Mouse (Mus musculus) hindbrain, embryonic 11.5 days (tissue): Measurements from ENCODE around the gene Chchd3. TPM values are rescaled to one million over a fixed set of nuclear protein-coding genes. Genes with fewer than 3 reads are reported as not detected.

Experiments used
- ATAC-seq: fragments of 200-750 bp; cut with Nextera tagmentation; 2 replicates; pipeline ENCODE4 v1.8.0; 2017; ENCODE audit warnings: mild to moderate bottlenecking, moderate TSS enrichment, moderate library complexity; ENCODE audit not compliant: low FRiP score
- DNase-seq: peaks from one replicate; pipeline ENCODE4 v3.0.0-alpha.2; 2015; ENCODE audit warnings: low spot score
- H3K27ac ChIP-seq: fragments of 300-500 bp; sonication (generic); 2 replicates; pipeline ENCODE4 v1.5.1; 2014; ENCODE audit warnings: mild to moderate bottlenecking, low read depth, low read length
- H3K27me3 ChIP-seq: fragments of 300-500 bp; sonication (generic); 2 replicates; pipeline ENCODE4 v1.6.1; 2014; ENCODE audit warnings: mild to moderate bottlenecking, low read length, moderate library complexity, mixed read lengths; ENCODE audit not compliant: control insufficient read depth, insufficient read depth
- H3K36me3 ChIP-seq: fragments of 300-500 bp; sonication (generic); 2 replicates; pipeline ENCODE4 v1.6.1; 2014; ENCODE audit warnings: mild to moderate bottlenecking, low read length, moderate library complexity, mixed read lengths; ENCODE audit not compliant: control insufficient read depth, insufficient read depth
- H3K4me1 ChIP-seq: fragments of 300-500 bp; sonication (generic); replicated peaks from 2 replicates; pipeline ENCODE4 v1.6.1; 2014; ENCODE audit warnings: low read length, mixed read lengths; ENCODE audit not compliant: control insufficient read depth, insufficient read depth
- H3K4me2 ChIP-seq: fragments of 300-500 bp; sonication (generic); replicated peaks from 2 replicates; pipeline ENCODE4 v1.6.1; 2014; ENCODE audit warnings: mild to moderate bottlenecking, low read depth, low read length
- H3K4me3 ChIP-seq: fragments of 300-500 bp; sonication (generic); 2 replicates; pipeline ENCODE4 v1.5.1; 2014; ENCODE audit warnings: low read depth, low read length
- H3K9ac ChIP-seq: fragments of 300-500 bp; sonication (generic); 2 replicates; pipeline ENCODE4 v1.6.1; 2014; ENCODE audit warnings: low read depth, low read length
- H3K9me3 ChIP-seq: fragments of 300-500 bp; sonication (generic); 2 replicates; pipeline ENCODE4 v1.6.1; 2016; ENCODE audit warnings: low read length; ENCODE audit not compliant: control insufficient read depth
- WGBS: fragments of 180-500 bp; shearing (Covaris S2); extraction: QIAGEN DNeasy Blood & Tissue Kit; methylation state at CpG from one replicate; pipeline ENCODE4 v1.1.7; 2014; 5-methylcytosine and 5-hydroxymethylcytosine counted together
- polyA plus RNA-seq: library from polyadenylated mRNA; unstranded; fragments of >200 nt; fragmentation: Nextera tagmentation; extraction: Ambion mirVana; gene quantifications from 2 replicates; pipeline ENCODE4 v1.2.1, GENCODE M21; 2014

Gene Chchd3
- polyA plus RNA-seq, 1 experiment from 2014 or later = 141 TPM

DNA sequence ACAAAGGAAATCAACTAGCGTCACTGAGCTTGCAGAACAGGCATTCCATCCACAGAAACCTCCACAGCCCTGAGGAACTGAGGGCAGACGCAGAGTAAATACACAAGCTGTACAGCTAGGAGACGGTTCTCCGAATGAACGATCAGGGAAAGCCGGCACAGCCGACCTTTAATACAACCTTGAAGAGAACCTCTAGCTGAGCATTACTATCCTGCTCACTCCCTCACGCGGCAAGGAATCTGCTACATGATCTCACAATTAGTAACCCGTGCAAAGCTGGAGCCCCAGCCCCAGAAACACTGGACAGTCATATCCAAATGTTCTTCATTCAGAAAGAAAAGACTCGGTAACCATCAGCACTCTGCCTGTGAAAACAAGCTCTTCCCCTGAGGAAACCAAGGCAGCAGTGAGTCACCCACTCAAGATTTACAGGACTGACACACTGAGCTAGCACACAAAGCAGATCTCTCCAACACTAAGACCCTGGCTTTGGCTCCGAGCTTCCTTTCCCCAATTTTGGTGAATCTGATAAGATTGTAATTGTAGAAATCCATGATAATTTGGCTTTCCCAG is 69.9 kb downstream of the Chchd3 start:
- no peak for ATAC-seq
- H3K27me3 ChIP-seq = no peaks in the 10 kb centered on the region
- no peak overlapping the region for H3K4me3 ChIP-seq
- H3K9ac ChIP-seq = no peak overlapping the region
- no peaks in the 10 kb centered on the region for H3K4me1 ChIP-seq
- H3K36me3 ChIP-seq = no peaks in the 10 kb centered on the region
- whole genome bisulfite sequencing = 74% methylated on average over 12 of the region's 12 CpGs
- no peak overlapping the region for H3K4me2 ChIP-seq
- DNase-seq = no peak
- H3K9me3 ChIP-seq = no peaks in the 10 kb centered on the region
- H3K27ac ChIP-seq = no peak overlapping the region

DNA sequence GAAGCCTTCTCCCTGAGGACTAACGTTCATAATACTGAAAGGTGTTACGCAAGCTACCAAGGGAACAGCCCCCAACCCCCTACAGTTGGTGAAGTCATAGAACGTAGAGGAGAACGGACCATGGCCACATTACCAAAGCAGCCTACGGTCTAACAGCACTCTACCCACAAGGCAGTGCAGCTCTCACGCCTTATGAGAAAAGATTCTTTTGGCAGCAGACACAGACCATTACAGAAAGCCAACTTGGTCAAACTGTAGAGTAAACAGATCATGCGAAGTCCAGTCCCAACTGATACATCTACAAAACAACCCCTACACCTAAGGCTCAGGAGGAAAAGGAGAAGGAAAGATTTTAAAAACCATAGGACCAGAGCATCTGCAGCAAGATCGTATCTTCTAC is 71.5 kb downstream of the Chchd3 start:
- no peaks in the 10 kb centered on the region for H3K27me3 ChIP-seq
- no peaks in the 10 kb centered on the region for H3K36me3 ChIP-seq
- no peak overlapping the region for H3K9ac ChIP-seq
- DNase-seq = no peak
- 93% methylated on average over 8 of the region's 8 CpGs for WGBS
- H3K9me3 ChIP-seq = no peaks in the 10 kb centered on the region
- no peak for ATAC-seq
- no peaks in the 10 kb centered on the region for H3K4me1 ChIP-seq
- no peak overlapping the region for H3K27ac ChIP-seq
- H3K4me3 ChIP-seq = no peak overlapping the region
- no peak overlapping the region for H3K4me2 ChIP-seq

- Histone ChIP-seq H3K9ac (no peak overlapping the region), H3K27me3 (no peaks in the 10 kb centered on the region), H3K4me2 (no peak overlapping the region), H3K4me1 (no peaks in the 10 kb centered on the region), H3K27ac (no peak overlapping the region), H3K9me3 (no peaks in the 10 kb centered on the region), H3K4me3 (no peak overlapping the region), H3K36me3 (no peaks in the 10 kb centered on the region)
- WGBS = 85% methylated on average over 5 of the region's 5 CpGs
- ATAC-seq = no peak
- no peak for DNase-seq
These were observed 76.2 kb downstream of the Chchd3 start for GRCm38 (mm10) chr6:32983876-32984275.

- no peaks in the 10 kb centered on the region for H3K27me3 ChIP-seq
- no peak overlapping the region for H3K9ac ChIP-seq
- DNase-seq (no peak), ATAC-seq (no peak)
- no peak overlapping the region for H3K27ac ChIP-seq
- no peaks in the 10 kb centered on the region for H3K4me1 ChIP-seq
- H3K4me3 ChIP-seq = no peak overlapping the region
- H3K9me3 ChIP-seq = no peaks in the 10 kb centered on the region
- 87% methylated on average over 11 of the region's 11 CpGs for WGBS
- no peak overlapping the region for H3K4me2 ChIP-seq
- H3K36me3 ChIP-seq = no peaks in the 10 kb centered on the region
These were observed 78.8 kb downstream of the Chchd3 start for GRCm38 (mm10) chr6:32981253-32981652.

DNA sequence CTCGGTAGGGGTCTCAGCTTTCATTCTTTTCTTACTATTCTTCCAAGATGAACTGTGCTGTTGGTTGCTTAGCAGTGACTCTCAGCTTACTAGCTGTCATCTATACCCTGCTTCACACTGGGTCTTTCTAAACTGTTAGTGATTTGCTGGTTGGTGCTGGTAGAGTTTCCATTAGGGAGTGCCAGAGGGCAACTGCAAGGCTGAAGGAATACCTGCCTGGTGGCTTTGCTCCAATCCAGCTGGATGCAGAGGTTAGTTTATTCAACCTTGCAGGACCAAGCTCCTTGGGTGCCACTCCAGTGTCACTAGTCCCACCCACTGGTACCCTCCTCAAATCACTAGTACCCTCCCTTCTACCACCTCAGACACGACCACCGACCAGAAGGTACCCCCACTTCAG is 81.2 kb downstream of the Chchd3 start:
- H3K4me3 ChIP-seq = no peak overlapping the region
- no peaks in the 10 kb centered on the region for H3K36me3 ChIP-seq
- no peaks in the 10 kb centered on the region for H3K4me1 ChIP-seq
- 97% methylated on average over 3 of the region's 3 CpGs for WGBS
- H3K9me3 ChIP-seq = no peaks in the 10 kb centered on the region
- DNase-seq (no peak), ATAC-seq (no peak)
- H3K4me2 ChIP-seq = no peak overlapping the region
- no peak overlapping the region for H3K9ac ChIP-seq
- no peak overlapping the region for H3K27ac ChIP-seq
- H3K27me3 ChIP-seq = no peaks in the 10 kb centered on the region

DNA sequence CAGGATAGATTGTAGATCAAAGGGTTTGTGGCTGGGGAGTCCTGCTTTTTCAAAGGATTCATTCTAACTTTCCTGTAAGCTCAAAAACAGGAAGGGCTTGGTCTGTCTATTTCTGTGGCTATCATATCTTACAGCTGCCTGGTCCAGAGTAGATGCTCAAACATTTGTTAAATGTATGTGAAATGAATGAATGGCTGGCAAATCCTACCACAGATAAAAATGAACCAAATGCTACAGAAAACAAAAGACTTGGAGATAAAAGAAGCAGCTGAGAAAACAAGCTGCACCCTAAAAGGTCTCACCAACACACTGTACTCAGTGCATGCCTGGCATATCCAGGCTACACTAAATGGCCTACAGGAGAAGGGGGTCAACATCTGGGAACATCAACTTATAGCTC is 88.1 kb downstream of the Chchd3 start:
- Histone ChIP-seq H3K9me3 (no peaks in the 10 kb centered on the region), H3K9ac (no peak overlapping the region), H3K27ac (no peak overlapping the region), H3K27me3 (no peaks in the 10 kb centered on the region), H3K4me2 (no peak overlapping the region), H3K4me1 (no peaks in the 10 kb centered on the region), H3K36me3 (no peaks in the 10 kb centered on the region), H3K4me3 (no peak overlapping the region)
- ATAC-seq (no peak), DNase-seq (no peak)

GRCm38 (mm10) chr6:32968971-32969370 is 91.1 kb downstream of the Chchd3 start:
- no peak overlapping the region for H3K9ac ChIP-seq
- no peak overlapping the region for H3K4me3 ChIP-seq
- no peaks in the 10 kb centered on the region for H3K9me3 ChIP-seq
- no peaks in the 10 kb centered on the region for H3K27me3 ChIP-seq
- no peaks in the 10 kb centered on the region for H3K36me3 ChIP-seq
- DNase-seq (no peak), ATAC-seq (no peak)
- H3K27ac ChIP-seq = no peak overlapping the region
- 77% methylated on average over 2 of the region's 2 CpGs for WGBS
- no peak overlapping the region for H3K4me2 ChIP-seq
- no peaks in the 10 kb centered on the region for H3K4me1 ChIP-seq

GRCm38 (mm10) chr6:32962048-32962447 is 98.0 kb downstream of the Chchd3 start:
- H3K9ac ChIP-seq = no peak overlapping the region
- no peaks in the 10 kb centered on the region for H3K4me1 ChIP-seq
- ATAC-seq (no peak), DNase-seq (no peak)
- H3K36me3 ChIP-seq = no peaks in the 10 kb centered on the region
- no peaks in the 10 kb centered on the region for H3K27me3 ChIP-seq
- 50% methylated on average over 3 of the region's 3 CpGs for WGBS
- no peak overlapping the region for H3K4me3 ChIP-seq
- no peaks in the 10 kb centered on the region for H3K9me3 ChIP-seq
- no peak overlapping the region for H3K27ac ChIP-seq
- H3K4me2 ChIP-seq = no peak overlapping the region

GRCm38 (mm10) chr6:32961477-32961876 is 98.6 kb downstream of the Chchd3 start:
- Histone ChIP-seq H3K4me2 (no peak overlapping the region), H3K27me3 (no peaks in the 10 kb centered on the region), H3K9me3 (no peaks in the 10 kb centered on the region), H3K4me1 (no peaks in the 10 kb centered on the region), H3K4me3 (no peak overlapping the region), H3K27ac (no peak overlapping the region), H3K36me3 (no peaks in the 10 kb centered on the region), H3K9ac (no peak overlapping the region)
- no peak for DNase-seq
- ATAC-seq = no peak
- WGBS = 69% methylated on average over 3 of the region's 3 CpGs
